Mouse (Mus musculus): ENCODE measurements around the gene Cacnb4. TPM values are rescaled to one million over a fixed set of nuclear protein-coding genes. Genes with fewer than 3 reads are reported as not detected.

Gene Cacnb4
- polyA plus RNA-seq, 1 experiment from 2014 or later: 1.7 TPM

- no peak for ATAC-seq
- ChIA-PET CTCF (no interaction called here), POLR2A (no interaction called here)
- no peak for DNase-seq (ENCODE audit: low read depth, low spot score)
- H3K27me3 ChIP-seq: no peaks in the 10 kb centered on the region
- in situ Hi-C loops (cut with MboI; ENCODE audit: low pct_unique_long_range_greater_than_20kb): no loop called here
- TF ChIP-seq CTCF (IDR thresholded peaks at IDR 0.05): no peak
Measured at GRCm38 (mm10) chr2:52512206-52512605, 164.4 kb downstream of the Cacnb4 start.

- DNase-seq (ENCODE audit: low read depth, low spot score) (no peak), ATAC-seq (no peak)
- in situ Hi-C loops (cut with MboI; ENCODE audit: low pct_unique_long_range_greater_than_20kb): no loop called here
- no peak for TF ChIP-seq CTCF (IDR thresholded peaks at IDR 0.05)
- ChIA-PET POLR2A (no interaction called here), CTCF (no interaction called here)
- H3K27me3 ChIP-seq: no peaks in the 10 kb centered on the region
Measured at GRCm38 (mm10) chr2:52511799-52512198, 164.8 kb downstream of the Cacnb4 start.

DNA sequence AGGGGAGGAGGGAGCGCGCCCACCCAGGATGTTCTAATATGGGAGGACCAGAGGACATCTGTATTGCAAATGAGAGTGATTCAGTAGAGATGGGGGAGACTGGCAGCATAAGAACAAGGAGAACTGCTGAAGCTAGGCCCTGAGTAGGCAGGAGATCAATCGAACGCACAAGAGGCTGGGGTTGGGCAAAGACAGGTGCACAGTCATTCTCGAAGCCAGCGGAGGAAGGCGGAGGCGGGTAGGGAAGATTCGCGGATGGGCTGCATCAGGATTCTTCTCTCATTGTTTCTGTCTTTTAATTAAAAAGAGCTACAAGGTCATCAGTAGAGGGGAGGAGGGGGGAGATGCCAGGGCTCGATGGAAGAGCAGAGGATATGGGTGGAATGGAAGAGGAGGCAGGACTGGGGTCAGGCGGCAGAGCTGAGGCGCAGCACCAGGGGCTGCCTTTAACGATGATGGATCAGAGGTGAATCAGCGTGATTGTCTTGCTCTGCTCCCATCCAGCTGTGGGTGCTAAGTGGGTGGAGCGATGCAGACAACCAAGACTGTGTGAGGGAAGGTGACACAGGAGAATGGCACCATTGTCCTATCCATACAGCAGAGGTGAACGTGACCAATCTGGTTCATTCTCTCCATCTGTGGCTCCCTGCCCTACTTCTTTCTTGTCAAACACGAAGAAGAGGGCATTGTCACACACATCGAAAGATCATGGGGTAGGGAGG is 166.7 kb downstream of the Cacnb4 start:
- no peaks in the 10 kb centered on the region for H3K27me3 ChIP-seq
- in situ Hi-C loops (cut with MboI; ENCODE audit: low pct_unique_long_range_greater_than_20kb): no loop called here
- no peak for TF ChIP-seq CTCF (IDR thresholded peaks at IDR 0.05)
- ChIA-PET CTCF (interaction anchor here (1.2 kb wide), 1 partner anchor 83 kb away, joined by 3 read pairs; no protein-coding TSS in a partner anchor), POLR2A (no interaction called here)
- ATAC-seq: no peak
- DNase-seq (ENCODE audit: low read depth, low spot score): no peak

DNA sequence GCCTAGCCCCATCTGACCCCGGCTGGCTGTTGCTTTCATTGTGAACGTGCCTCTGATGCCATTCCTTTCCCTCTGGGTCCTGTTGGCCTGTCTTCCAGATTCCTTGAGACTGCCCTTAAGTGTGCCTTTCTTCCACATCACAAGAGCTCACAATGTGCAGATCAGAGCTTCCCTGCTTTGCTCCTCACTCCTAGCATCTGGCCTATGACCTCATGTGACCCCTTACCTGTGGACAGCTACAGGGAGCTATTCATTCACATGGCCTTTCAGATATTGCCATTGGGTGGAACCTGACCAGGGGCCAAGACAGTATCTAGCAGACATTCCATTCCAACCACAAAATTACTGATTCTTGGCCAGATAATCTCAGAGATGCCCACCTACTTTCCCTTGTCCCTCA is 171.5 kb downstream of the Cacnb4 start:
- ChIA-PET CTCF (interaction anchor here (1.8 kb wide), 1 partner anchor 11 kb away, joined by 5 read pairs; no protein-coding TSS in a partner anchor), POLR2A (no interaction called here)
- no peaks in the 10 kb centered on the region for H3K27me3 ChIP-seq
- in situ Hi-C loops (cut with MboI; ENCODE audit: low pct_unique_long_range_greater_than_20kb): no loop called here
- no peak for ATAC-seq
- no peak for TF ChIP-seq CTCF (IDR thresholded peaks at IDR 0.05)
- no peak for DNase-seq (ENCODE audit: low read depth, low spot score)

- ChIA-PET CTCF (interaction anchor here (1.8 kb wide), 1 partner anchor 11 kb away, joined by 5 read pairs; no protein-coding TSS in a partner anchor), POLR2A (no interaction called here)
- TF ChIP-seq CTCF (IDR thresholded peaks at IDR 0.05): no peak
- in situ Hi-C loops (cut with MboI; ENCODE audit: low pct_unique_long_range_greater_than_20kb): no loop called here
- no peaks in the 10 kb centered on the region for H3K27me3 ChIP-seq
- ATAC-seq: no peak
- no peak for DNase-seq (ENCODE audit: low read depth, low spot score)
Measured at GRCm38 (mm10) chr2:52504762-52505161, 171.9 kb downstream of the Cacnb4 start.

GRCm38 (mm10) chr2:52499849-52500262 is 176.8 kb downstream of the Cacnb4 start:
- no peak for TF ChIP-seq CTCF (IDR thresholded peaks at IDR 0.05)
- in situ Hi-C loops (cut with MboI; ENCODE audit: low pct_unique_long_range_greater_than_20kb): no loop called here
- ChIA-PET CTCF (interaction anchor here (1.3 kb wide), 1 partner anchor 15 kb away, joined by 4 read pairs; no protein-coding TSS in a partner anchor), POLR2A (no interaction called here)
- H3K27me3 ChIP-seq: no peaks in the 10 kb centered on the region
- no peak for ATAC-seq
- DNase-seq (ENCODE audit: low read depth, low spot score): no peak

GRCm38 (mm10) chr2:52499101-52499537 is 177.5 kb downstream of the Cacnb4 start:
- no peak for DNase-seq (ENCODE audit: low read depth, low spot score)
- in situ Hi-C loops (cut with MboI; ENCODE audit: low pct_unique_long_range_greater_than_20kb): no loop called here
- CTCF ChIA-PET: no interaction called here
- no peaks in the 10 kb centered on the region for H3K27me3 ChIP-seq
- TF ChIP-seq CTCF (IDR thresholded peaks at IDR 0.05): no peak
- POLR2A ChIA-PET: no interaction called here
- ATAC-seq: no peak

GRCm38 (mm10) chr2:52495097-52495694 is 181.4 kb downstream of the Cacnb4 start:
- POLR2A ChIA-PET: no interaction called here
- CTCF ChIA-PET: interaction anchor here (1.3 kb wide), 1 partner anchor 25 kb away, joined by 3 read pairs; no protein-coding TSS in a partner anchor
- ATAC-seq (no peak), DNase-seq (ENCODE audit: low read depth, low spot score) (no peak)
- in situ Hi-C loops (cut with MboI; ENCODE audit: low pct_unique_long_range_greater_than_20kb): no loop called here
- H3K27me3 ChIP-seq: no peaks in the 10 kb centered on the region
- TF ChIP-seq CTCF (IDR thresholded peaks at IDR 0.05): no peak

- no peak for TF ChIP-seq CTCF (IDR thresholded peaks at IDR 0.05)
- POLR2A ChIA-PET: no interaction called here
- CTCF ChIA-PET: no interaction called here
- no peaks in the 10 kb centered on the region for H3K27me3 ChIP-seq
- ATAC-seq (no peak), DNase-seq (ENCODE audit: low read depth, low spot score) (no peak)
- in situ Hi-C loops (cut with MboI; ENCODE audit: low pct_unique_long_range_greater_than_20kb): no loop called here
Measured at GRCm38 (mm10) chr2:52494274-52494673, 182.4 kb downstream of the Cacnb4 start.

DNA sequence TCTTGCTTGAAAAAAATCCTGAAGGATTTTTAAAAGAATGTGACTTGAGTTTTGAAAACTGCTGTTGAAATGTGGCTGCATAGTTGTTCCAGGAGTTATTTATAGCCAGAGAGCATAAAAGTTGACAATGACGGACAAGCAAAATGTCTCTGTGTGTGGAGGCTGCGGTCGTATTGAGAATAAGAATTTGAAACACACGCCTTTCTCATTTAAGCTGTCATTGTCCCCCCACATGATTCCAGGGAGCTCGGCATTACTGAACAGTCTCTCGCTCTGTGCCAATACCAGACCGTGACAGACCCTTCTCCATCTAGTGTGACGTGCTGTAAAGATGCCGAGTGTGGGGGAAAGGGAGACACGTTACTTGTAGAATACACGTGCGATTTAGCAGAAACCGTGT is 183.8 kb downstream of the Cacnb4 start:
- POLR2A ChIA-PET: no interaction called here
- ATAC-seq: no peak
- no peak for TF ChIP-seq CTCF (IDR thresholded peaks at IDR 0.05)
- no peaks in the 10 kb centered on the region for H3K27me3 ChIP-seq
- in situ Hi-C loops (cut with MboI; ENCODE audit: low pct_unique_long_range_greater_than_20kb): no loop called here
- DNase-seq (ENCODE audit: low read depth, low spot score): no peak
- CTCF ChIA-PET: interaction anchor here (1.3 kb wide), 1 partner anchor 9 kb away, joined by 3 read pairs; no protein-coding TSS in a partner anchor

DNA sequence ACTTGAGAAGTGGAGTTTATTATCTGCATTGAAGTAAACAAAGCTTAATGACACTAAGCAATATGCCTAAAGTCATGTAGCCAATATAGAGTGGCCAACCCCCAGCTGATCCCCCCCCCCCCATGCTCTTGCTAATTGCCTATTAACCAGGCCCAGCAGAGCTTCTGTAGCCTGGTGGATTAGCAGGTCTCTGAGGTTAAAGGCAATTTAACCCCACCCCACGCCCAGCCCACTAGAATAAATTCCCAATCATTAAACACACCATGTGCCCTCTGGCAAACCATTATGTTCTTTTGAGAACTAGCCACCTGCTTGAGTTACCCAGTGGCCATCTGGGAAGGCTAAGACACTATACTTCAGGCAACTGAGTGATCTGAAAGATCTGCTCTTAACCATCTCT is 186.8 kb downstream of the Cacnb4 start:
- ChIA-PET CTCF (interaction anchor here (1.1 to 1.3 kb wide), 2 partner anchors 23 to 101 kb away, joined by 3 read pairs; no protein-coding TSS in a partner anchor), POLR2A (no interaction called here)
- TF ChIP-seq CTCF (IDR thresholded peaks at IDR 0.05): no peak
- DNase-seq (ENCODE audit: low read depth, low spot score): no peak
- no peak for ATAC-seq
- in situ Hi-C loops (cut with MboI; ENCODE audit: low pct_unique_long_range_greater_than_20kb): no loop called here
- H3K27me3 ChIP-seq: no peaks in the 10 kb centered on the region
